Mouse (Mus musculus) bone marrow, adult 2 months (tissue): ENCODE results near the gene Zkscan8.

Experiments
- CTCF ChIP-seq: fragments of 200-500 bp; IDR thresholded peaks from 2 replicates; pipeline ENCODE4 v1.5.1; 2011; ENCODE audit warnings: low read length, control low read depth; ENCODE audit not compliant: control insufficient read depth, insufficient read depth
- POLR2A ChIP-seq: fragments of 200-500 bp; IDR thresholded peaks from 2 replicates; pipeline ENCODE4 v1.6.1; 2011; ENCODE audit warnings: low read depth, mild to moderate bottlenecking, control low read depth, low read length, borderline replicate concordance; ENCODE audit not compliant: control insufficient read depth

DNA sequence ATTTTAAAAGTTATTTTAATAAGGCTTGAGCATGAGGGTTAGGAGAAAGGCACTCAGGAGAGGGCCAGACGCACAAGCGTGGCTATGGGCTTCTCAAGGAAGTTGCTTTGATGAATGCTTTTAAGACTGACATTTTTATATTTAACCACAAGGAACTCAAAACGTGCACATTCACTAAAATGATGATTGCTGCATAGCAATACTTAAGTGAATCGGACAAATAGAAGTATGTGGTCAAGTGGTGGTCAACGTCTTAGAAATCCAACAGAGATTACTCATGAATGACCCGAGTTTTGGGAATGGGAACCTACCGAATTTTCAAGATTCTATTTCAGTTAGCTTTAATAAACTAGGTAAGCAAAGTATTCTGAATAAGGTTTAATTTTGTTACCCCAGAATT is 784 bp downstream of the Zkscan8 start:
- TF ChIP-seq CTCF (no peak), POLR2A (no peak)
